Mouse (Mus musculus): ENCODE results near the gene Pxylp1.

DNA sequence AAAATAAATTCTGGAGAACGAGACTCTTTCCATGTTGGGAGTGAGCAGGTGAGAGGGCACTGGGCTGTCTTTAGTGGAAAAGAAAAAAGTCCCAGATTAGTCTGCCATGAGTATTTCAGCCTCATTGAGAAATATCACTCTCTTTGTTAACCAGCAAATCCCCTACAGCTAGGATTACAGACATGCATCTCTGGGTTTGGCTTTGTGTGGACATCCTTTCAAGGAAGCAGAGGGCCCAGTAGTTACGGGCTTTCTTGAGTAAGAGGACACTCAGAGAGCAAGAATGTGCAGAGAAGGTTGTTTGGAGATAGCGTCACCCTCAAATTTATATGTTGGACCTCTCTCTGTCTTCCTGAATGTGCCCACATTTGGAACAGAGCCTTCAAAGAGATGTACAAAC is 102.6 kb downstream of the Pxylp1 start:
- TF ChIP-seq CTCF (IDR thresholded peaks at IDR 0.05; ENCODE audit: extremely low read depth, insufficient read length, insufficient replicate concordance, low read depth, low read length) (no peak), POLR2A (IDR thresholded peaks at IDR 0.05; ENCODE audit: low read depth, low read length) (no peak)
